Mouse (Mus musculus) right cerebral cortex, postnatal 25 days (tissue): ENCODE measurements at regions not wholly inside any gene's neighbourhood (a gene's known extent, or its start where the extent isn't known, plus 50 kb on each side); places are given as distances from the start of the nearest gene placed in this dataset.

Source experiments
- DNase-seq: peaks from one replicate; pipeline ENCODE4 v3.0.0; 2022

GRCm38 (mm10) chr3:103464729-103465128, 110.3 kb upstream of the Syt6 start:
- no peak for DNase-seq

GRCm38 (mm10) chr3:103465132-103465690, 109.8 kb upstream of the Syt6 start:
- DNase-seq, result no peak

DNA sequence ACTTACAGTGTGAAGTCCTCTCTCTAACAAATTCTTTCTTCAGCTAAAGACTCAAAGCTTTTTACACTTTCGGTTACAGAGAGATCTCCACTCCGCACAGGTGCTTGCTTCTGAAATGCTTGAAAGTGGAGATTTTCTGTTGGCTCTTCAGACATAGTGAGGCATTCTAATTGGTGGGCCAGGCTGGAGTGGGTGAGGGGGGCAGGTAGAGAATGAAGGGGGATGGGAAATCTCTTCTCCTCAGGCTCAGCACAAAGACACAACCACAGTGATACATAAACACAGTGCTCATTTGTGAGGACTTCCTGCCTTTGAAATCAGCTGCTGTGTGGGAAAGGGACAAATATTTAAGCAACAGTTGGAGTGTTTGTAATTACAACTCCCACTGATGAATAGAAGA, 109.1 kb upstream of the Syt6 start:
- no peak for DNase-seq

DNA sequence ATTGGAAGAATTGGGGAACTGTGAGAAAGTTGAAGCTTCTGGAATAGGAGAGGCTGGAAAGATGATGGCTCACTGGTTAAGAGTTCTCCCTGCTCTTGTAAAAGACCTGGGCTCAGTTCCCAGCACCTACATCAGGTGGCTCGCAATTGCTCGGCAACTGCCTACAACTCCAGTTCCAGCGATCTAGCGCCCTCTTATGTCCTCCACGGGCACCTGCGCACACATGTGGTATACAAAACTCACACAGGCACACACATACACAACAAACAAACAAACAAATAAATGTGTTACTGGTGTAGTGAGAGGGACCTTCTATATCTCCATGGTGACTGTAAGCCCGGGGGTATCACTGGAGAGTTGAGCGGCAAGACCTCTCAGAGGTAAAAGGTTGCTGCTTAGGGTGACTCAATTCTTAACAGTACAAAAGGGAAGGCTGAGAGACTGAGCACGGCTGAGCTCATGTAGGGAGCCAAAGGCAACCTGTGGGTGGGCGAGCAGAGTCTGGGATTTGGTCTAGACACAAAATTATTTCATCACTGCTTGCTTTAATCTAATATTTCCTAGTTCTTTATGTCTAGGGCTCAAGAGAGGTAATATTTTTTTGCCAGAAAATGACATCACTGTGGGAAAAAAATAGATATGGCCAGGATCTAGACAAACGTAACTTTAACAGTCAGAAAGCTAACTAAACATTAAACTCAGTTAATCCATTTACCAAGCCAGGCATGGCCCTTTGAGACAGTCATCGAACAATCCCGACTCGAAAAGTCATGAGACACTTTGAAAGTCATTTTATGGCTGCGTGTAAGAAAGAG, 104.2 kb upstream of the Syt6 start:
- DNase-seq, result no peak

DNA sequence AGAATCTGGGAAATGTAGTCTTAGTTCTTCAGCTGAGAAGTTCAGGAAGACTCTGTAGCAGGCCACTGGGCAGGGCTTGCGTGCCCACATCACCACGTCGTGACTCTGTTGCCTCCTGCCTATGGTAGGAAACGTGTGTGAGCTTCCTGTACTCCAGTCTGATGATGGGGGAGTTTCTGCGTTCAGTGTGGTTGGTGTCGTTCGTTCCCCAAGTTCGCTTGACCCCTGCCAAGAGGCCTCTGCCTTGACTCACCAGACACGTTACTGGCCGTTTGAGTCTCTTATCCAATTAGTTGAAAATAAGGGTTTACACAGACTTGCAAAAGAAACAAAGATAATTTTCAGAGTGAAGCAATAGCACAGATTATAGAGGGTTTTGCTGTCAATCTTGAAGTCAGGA, 102.4 kb upstream of the Syt6 start:
- no peak for DNase-seq

GRCm38 (mm10) chr3:103473336-103473735, 101.7 kb upstream of the Syt6 start:
- DNase-seq, result no peak

DNA sequence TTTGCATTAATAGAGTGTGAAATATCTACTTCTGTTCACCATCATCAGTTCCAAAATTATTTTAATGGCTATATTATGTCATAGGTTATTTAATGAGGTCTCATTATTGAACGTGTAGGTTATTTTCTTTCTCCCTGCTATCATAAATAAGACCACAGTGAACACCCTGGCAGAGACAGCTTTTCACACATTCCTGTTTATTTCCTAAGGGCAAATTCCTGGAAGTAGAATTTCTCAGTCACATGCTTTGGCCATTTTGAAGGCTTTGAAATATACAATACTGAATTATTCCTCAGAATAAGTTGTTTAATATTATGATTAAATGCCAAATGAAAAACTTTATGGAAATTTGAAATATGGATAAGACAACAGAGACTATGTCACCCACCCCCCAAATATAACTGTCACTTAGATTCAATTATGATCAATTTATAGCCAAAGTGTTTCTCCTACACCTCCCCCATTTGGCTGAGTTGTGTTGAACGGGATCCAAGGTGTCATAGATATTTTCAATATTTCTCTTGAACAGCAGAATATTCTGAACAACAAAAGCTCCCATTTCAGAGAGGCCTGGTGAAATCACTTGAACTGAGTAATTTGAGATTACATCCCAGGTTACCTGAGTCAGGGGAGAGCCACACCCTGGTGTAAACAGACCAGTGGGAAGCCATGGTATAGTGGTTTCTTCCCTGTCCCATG, 95.0 kb upstream of the Syt6 start:
- DNase-seq, result no peak

DNA sequence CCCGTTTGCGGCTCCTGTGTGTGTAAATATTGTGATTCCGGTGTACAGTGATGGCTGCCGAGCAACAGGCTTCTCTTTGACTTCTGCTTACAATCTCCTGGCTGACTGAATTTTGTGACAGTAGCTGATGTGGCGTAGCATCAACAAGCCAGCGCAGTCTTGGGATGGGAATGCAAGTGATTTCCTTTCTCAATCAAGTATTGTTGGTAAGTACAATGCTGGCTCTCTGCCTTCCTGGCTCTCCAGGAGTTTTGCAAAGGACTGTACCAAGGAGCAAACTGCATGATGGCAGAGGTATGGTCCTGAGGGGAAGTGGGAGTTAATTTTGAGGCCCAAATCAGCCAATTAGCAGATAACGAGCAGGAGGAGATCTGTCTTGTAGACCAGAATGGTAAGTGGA, 94.4 kb upstream of the Syt6 start:
- DNase-seq, result no peak

- no peak for DNase-seq
Measured at GRCm38 (mm10) chr3:103483316-103483715, 91.7 kb upstream of the Syt6 start.

DNA sequence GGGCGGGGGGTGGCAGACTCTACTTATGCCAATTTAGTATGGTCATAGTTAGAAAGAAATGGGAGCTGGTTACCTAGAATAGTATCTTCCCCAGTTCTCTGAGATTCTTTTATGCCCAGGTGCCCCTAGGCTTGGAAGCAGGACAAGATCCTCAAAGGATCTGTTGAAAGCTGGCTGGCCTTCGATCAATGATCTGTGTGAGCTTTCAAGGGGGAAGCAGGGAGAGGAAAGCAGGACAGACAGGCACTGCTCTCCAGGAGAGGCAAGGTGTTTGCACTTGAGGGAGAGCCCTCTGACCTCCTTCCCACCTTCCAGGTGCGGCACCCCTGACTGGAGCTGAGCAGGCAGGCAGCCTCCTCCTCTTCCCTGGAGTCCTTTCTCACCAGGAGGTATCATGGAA, 91.3 kb upstream of the Syt6 start:
- DNase-seq, result no peak

GRCm38 (mm10) chr3:103489786-103490185, 85.2 kb upstream of the Syt6 start:
- no peak for DNase-seq

- no peak for DNase-seq
Measured at GRCm38 (mm10) chr3:103490966-103491365, 84.1 kb upstream of the Syt6 start.

GRCm38 (mm10) chr3:103492211-103492610, 82.8 kb upstream of the Syt6 start:
- no peak for DNase-seq

DNA sequence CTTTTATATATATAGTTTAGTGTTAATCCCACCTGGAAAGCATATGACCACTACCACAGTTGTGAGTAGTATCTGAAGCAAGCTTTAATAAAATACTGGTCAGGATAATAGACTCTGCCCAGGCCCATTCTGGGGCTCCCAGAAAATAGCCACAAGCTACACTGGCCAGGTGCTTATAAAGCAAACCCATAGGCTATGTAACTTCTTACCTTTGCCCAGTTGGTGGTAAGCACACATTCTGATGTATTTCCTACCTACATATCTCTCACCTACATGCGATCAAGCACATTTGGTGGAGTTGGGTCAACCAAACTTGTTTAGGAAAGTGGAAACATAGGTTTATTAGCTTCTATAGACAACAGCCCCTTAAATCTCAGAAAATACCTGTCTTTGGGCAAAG, 81.4 kb upstream of the Syt6 start:
- no peak for DNase-seq

DNA sequence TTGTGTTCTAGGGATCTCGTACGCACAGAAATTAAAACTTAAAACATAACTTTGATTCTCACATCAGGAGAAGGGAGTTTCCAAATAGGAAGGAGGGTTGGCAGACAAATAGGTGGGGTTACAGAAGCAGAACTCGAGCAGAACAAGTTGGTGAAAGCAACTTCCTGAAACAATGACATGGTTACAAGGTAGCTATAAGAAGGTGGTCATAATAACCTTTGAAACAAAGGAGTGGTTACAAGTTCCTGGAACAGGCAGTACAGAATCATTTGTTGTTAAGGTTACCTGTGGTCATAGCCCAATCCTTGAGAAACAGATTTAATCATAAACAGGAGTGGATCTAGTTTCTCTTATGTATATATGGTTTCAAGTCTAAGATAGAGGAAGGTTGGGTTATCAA, 81.0 kb upstream of the Syt6 start:
- no peak for DNase-seq

GRCm38 (mm10) chr3:103496083-103496482, 78.9 kb upstream of the Syt6 start:
- DNase-seq, result no peak

DNA sequence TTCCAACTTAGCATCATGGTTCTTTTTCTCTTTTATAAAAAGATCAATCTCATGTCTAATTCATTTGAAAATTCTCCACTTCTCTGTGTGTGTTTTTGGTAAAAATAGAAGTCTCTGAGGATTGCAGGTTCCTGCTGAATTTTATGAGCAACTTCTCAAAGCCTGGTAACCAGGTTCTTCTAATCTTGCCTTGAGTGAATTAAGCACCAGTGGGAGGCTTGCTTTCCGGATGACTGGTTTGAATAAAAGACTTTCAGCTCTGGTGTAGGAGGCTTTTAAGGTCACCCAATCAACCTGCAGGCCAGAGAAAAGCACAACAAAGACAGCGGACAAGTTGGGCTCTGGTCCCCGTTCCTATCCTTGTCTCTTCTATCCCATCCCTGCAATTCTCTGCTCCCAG, 78.3 kb upstream of the Syt6 start:
- no peak for DNase-seq

DNA sequence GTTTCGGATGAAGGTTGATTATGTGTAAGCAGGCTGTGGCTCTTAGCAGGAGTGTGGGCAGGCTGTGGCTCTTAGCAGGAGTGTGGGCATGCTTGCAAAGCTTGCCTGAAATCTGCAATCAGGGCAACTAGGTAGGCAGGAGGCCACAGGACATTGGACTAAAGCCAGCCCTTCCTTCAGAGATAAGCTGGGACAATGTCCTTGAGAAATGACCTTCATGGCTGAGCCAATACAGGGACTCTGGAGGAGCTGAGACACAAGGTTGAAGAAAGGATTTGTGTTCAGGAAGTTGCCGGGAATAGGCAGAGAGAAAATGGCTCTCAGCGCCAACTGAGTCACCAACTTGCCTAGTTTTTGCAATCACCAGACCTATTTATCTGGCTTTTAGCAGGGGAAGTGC, 77.3 kb upstream of the Syt6 start:
- DNase-seq, result no peak

DNA sequence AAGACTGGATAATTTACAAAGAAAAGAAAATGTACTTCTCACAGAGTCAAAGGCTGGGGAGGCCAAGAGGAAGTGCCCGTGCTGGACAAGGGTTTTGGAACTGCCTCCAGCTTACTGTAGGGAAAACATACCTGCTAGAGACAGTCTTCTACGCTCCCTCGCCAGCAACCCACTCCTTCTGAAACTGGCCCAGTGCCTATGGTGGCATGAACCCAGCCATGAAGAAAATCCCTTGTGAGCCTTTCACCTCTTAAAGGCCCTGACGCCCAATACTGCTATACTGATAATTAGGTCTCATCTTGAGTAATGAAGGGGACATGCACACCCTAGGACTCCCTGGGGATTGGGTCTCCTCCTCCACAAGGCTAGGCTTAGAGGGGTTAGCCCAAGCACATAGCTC, 76.6 kb upstream of the Syt6 start:
- DNase-seq, result no peak

GRCm38 (mm10) chr3:103499801-103500200, 75.2 kb upstream of the Syt6 start:
- DNase-seq, result no peak

DNA sequence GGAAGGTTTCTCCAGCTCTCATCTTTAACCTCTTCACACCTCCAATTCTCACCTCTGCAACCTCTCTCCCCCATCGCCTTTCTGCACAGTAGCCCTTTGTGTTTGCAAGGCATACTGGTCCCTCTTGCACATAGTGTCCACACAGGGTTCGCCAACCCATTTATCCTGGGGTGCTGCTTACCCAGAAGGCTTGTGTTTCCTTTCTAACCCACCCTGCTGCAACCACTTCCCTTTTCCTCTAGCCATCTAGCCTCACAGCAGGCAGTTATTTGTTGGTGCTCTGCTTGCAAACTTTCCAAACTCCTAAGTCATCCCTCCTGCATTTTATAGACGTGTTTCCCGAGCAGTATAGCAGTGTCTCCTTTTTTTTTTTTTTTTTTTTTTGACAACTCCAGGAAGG, 74.7 kb upstream of the Syt6 start:
- no peak for DNase-seq

DNA sequence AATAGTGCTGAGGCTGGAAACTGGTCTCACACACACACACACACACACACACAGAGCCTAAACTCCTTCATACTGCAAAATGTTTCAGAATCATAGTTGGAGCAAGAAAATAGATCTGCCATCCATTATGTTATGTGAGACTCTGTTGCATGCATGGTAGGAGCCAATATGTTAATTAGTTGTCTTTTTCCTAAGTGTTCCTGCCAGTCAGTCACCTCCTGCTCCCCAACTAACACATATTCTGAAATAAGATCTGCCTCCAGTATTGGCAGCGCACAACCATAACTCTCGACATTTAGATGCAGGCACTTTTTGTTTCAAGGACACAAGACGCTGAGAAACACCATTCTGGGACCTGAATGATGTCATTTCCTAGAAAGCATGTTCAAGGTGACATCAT, 70.9 kb upstream of the Syt6 start:
- no peak for DNase-seq

- DNase-seq, result no peak
Measured at GRCm38 (mm10) chr3:103513411-103513810, 61.6 kb upstream of the Syt6 start.

DNA sequence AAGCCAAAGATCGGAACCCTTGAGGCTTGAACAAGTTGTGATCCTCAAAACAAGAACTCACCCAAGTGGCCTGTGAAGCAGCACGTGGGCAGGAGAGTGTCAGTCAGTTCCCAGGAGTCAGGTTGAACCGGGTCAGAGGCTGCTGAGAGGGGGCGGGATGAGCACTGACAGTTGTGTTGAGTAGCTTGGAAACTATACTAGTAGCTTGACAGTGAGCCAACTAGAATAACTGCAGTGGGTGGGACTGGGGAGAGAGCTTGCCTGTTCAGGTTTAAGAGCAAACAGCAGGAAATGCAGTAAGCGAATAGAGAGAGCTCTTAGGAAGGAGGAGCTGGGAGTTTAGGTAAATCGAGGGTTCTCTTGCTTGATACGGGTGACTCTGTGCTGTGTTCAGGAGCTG, 61.0 kb upstream of the Syt6 start:
- DNase-seq, result no peak
